Mouse (Mus musculus): ENCODE measurements around the gene Filip1l.

Gene Filip1l

GRCm38 (mm10) chr16:57532081-57532493 lies 179.2 kb downstream of the Filip1l start:
- DNase-seq (ENCODE audit: low spot score in 2 of 2): no peak

GRCm38 (mm10) chr16:57534365-57534764 lies 181.5 kb downstream of the Filip1l start:
- no peak for DNase-seq (ENCODE audit: low spot score in 2 of 2)

GRCm38 (mm10) chr16:57534811-57535210 lies 181.9 kb downstream of the Filip1l start:
- DNase-seq (ENCODE audit: low spot score in 2 of 2): no peak

- DNase-seq (ENCODE audit: low spot score in 2 of 2): no peak
Measured at GRCm38 (mm10) chr16:57536511-57536910, 183.6 kb downstream of the Filip1l start.

- no peak for DNase-seq (ENCODE audit: low spot score in 2 of 2)
Measured at GRCm38 (mm10) chr16:57543243-57543642, 190.3 kb downstream of the Filip1l start.

- no peak for DNase-seq (ENCODE audit: low spot score in 2 of 2)
Measured at GRCm38 (mm10) chr16:57544441-57544840, 191.5 kb downstream of the Filip1l start.

- DNase-seq (ENCODE audit: low spot score in 2 of 2): no peak
Measured at GRCm38 (mm10) chr16:57546355-57546754, 193.5 kb downstream of the Filip1l start.

- DNase-seq (ENCODE audit: low spot score in 2 of 2): no peak
Measured at GRCm38 (mm10) chr16:57548608-57549007, 195.7 kb downstream of the Filip1l start.

GRCm38 (mm10) chr16:57549061-57550037 lies 196.5 kb downstream of the Filip1l start:
- DNase-seq (ENCODE audit: low spot score in 2 of 2): peak; percentile 61 to 83

GRCm38 (mm10) chr16:57550088-57550487 lies 197.2 kb downstream of the Filip1l start:
- DNase-seq (ENCODE audit: low spot score in 2 of 2): no peak

- no peak for DNase-seq (ENCODE audit: low spot score in 2 of 2)
Measured at GRCm38 (mm10) chr16:57550817-57551216, 197.9 kb downstream of the Filip1l start.

GRCm38 (mm10) chr16:57551617-57552016 lies 198.7 kb downstream of the Filip1l start:
- no peak for DNase-seq (ENCODE audit: low spot score in 2 of 2)

- no peak for DNase-seq (ENCODE audit: low spot score in 2 of 2)
Measured at GRCm38 (mm10) chr16:57552709-57553108, 199.8 kb downstream of the Filip1l start.

GRCm38 (mm10) chr16:57553235-57553634 lies 200.3 kb downstream of the Filip1l start:
- DNase-seq (ENCODE audit: low spot score in 2 of 2): no peak

- no peak for DNase-seq (ENCODE audit: low spot score in 2 of 2)
Measured at GRCm38 (mm10) chr16:57554886-57555400, 202.1 kb downstream of the Filip1l start.

- no peak for DNase-seq (ENCODE audit: low spot score in 2 of 2)
Measured at GRCm38 (mm10) chr16:57555667-57556066, 202.8 kb downstream of the Filip1l start.

- DNase-seq (ENCODE audit: low spot score in 2 of 2): no peak
Measured at GRCm38 (mm10) chr16:57556244-57556643, 203.4 kb downstream of the Filip1l start.

GRCm38 (mm10) chr16:57558258-57558657 lies 205.4 kb downstream of the Filip1l start:
- DNase-seq (ENCODE audit: low spot score in 2 of 2): no peak

- DNase-seq (ENCODE audit: low spot score in 2 of 2): no peak
Measured at GRCm38 (mm10) chr16:57560185-57560584, 207.3 kb downstream of the Filip1l start.

- no peak for DNase-seq (ENCODE audit: low spot score in 2 of 2)
Measured at GRCm38 (mm10) chr16:57563453-57563852, 210.6 kb downstream of the Filip1l start.

- no peak for DNase-seq (ENCODE audit: low spot score in 2 of 2)
Measured at GRCm38 (mm10) chr16:57564807-57565206, 211.9 kb downstream of the Filip1l start.

- no peak for DNase-seq (ENCODE audit: low spot score in 2 of 2)
Measured at GRCm38 (mm10) chr16:57566215-57566614, 213.3 kb downstream of the Filip1l start.

Data from spleen, postnatal 4 days (tissue).